Mouse (Mus musculus): ENCODE measurements around the gene Arl4a.

Arl4a gene

DNA sequence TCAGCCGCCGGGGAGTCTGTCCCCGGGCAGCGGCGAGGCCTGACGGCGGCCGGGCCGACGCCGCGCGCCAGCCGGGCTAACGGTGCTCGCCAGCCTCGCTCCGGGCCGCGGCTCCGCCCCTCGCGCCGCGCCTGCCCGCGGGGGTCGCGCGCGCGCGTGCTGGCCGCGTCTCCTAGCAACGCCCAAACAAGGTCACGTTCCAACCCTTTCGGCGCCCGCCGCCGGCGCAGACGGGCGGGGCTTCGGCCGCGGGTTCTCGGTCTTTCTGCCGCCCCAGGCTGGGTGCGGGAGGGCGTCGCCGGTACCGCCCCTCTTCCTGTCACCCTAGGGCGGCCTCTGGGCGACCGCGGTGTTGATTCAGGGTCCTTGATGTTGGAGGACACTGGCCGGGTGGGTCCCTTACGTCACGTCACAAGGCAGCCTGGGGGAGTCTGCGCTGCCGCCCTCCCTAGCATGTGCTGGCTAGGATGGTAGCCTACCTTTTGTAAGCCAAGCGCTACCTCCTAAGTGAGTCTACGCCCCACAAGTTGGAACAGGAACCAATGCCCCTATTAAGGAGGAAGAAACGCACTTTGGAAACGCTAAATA is at the start of gene Arl4a:
Arl4a (minus strand) TSS at position 150 of the 588 bp plus-strand sequence.
- peak; percentile 60 for DNase-seq (ENCODE audit: low read depth, low spot score)

- DNase-seq (ENCODE audit: low read depth, low spot score), result no peak
Measured at GRCm38 (mm10) chr12:40085731-40086322, 48.0 kb upstream of the Arl4a start.

DNA sequence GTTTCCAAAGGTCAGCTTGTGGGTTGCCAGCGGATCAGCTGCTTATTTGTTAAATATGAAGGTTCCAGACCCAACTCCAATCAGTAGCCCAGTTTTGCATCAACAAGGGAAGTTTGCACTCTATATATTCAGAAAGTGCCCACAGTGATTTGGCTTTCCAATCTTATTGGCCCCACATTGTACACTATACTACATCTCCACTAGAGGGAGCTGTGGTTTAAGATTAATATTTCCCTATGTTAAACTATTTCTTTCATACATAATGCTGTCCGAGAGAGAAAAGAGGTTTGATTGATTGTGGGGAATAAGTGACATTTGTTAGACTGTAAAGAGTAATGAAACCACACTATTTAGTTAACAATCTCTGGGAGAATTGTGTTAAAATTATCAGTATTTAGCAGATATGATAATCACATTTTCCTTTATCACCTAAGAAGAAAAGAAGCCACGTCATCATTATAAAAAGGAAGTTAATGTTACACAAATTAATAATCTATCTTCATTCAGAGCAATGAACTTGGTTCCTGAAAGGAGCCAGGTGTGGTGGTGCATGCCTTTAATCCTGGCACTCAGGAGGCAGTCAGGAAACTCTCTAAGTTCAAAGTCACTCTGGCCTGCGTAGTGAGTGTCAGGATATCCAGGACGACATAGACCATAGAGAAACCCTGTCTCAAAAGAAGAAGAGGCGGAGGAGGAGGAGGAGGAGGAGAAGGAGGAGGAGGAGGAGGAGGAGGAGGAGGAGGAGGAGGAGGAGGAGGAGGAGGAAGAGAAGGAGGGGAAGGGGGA is 44.8 kb upstream of the Arl4a start:
- DNase-seq (ENCODE audit: low read depth, low spot score), result no peak

DNA sequence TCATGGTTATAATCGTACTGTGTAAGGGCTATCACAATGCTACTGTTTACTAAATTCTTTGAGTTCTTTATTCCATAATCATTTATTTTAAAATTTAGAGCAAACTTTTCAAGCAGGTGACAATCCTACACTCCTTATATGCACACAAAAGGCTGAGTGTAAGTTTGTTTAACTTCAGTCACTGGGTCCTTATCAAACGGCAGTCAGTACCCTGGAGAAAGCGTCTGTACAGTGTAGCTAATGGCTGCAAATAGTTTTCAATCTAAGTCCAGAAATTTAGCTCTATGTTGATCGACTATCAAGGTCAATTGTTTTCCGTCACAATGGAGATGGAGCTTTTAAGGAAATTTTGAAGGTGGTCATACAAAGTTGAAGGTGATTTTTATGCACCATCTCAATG is 44.2 kb upstream of the Arl4a start:
- DNase-seq (ENCODE audit: low read depth, low spot score), result no peak

GRCm38 (mm10) chr12:40073660-40074059 is 35.8 kb upstream of the Arl4a start:
- DNase-seq (ENCODE audit: low read depth, low spot score), result no peak

DNA sequence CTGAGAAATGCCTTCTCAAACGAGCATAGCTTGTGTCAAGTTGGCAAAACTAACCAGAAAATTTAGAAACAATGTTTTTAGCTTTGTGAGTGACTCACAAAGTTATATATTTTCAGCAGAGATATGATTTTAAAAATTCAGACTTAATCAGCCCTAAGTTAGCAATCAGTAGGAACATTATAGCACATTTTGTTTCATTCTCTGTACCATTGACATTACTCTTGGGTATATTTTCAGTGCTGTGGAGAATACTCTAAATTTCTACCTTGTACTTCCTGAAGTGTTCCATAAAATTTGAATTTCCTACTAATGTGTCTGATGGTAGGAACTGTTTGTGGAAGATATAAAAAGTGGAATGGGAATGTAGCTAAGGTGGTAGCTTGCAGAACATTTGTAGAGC is 9.2 kb upstream of the Arl4a start:
- DNase-seq (ENCODE audit: low read depth, low spot score), result no peak

DNA sequence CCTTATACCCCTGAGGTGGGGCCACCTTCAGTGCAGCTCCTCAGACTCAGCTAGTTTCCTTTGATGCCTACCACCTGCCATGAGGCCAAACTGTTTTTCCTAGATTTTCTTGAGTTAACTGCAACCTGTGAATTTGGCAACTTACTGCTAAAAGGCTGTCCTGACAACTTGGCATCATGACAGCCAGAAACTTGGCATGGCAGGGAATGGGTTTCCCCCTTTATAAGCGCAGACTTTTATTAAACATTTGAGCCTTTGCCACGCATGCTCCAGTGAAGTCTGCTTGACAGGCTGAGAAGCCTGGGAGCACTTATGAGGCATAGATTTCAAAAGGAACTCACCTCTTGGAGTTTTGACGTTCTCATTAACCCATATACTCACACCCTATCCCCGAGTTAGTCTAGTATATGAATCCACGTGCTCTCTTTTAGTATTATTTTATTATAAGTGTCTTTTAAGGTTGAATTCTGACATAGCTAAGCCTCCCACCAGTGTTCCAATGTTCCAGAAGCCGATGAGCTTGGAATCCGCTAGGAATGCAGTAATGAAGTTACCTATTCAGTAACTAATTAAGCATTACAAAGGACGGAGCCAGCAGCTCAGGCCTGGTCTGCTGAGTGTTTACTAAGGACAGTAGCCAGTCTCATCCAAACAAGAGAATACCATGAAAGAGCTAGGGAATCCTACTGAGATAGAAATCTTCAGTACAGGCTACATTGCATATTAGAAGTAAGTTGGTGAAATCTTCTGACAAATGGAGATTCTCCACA is 6.2 kb upstream of the Arl4a start:
- no peak for DNase-seq (ENCODE audit: low read depth, low spot score)

- no peak for DNase-seq (ENCODE audit: low read depth, low spot score)
Measured at GRCm38 (mm10) chr12:40040067-40040466, 2.2 kb upstream of the Arl4a start.

DNA sequence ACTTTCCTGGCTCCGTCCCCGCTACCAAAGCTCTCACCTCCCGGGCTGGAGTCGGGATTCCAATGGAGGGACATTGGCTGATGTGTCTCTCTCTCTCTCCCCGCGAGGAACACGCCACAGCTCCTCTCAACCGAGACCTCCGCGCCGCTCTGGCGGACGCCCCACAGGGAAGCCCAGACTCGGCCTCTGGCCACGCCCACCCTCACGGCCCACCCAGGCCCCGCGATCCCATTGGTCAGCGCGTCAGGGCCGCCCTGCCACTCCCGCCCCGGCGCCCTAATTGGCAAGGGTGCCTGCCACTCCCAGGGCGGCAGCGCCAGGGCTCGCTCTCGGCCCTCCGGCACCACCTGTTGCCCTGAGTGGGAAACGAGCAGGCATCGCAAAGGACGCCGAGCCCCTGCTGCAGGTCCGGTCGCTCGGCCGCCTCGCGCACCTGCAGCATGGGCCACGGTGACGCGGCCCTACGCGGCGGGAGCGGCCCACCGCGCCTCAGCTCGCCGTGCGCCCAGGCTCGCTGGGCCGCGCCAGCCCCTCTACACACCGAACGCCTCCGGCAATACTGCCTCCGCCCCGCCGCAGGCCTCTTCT is 505 bp downstream of the Arl4a start:
- DNase-seq (ENCODE audit: low read depth, low spot score), result peak; percentile 89

DNA sequence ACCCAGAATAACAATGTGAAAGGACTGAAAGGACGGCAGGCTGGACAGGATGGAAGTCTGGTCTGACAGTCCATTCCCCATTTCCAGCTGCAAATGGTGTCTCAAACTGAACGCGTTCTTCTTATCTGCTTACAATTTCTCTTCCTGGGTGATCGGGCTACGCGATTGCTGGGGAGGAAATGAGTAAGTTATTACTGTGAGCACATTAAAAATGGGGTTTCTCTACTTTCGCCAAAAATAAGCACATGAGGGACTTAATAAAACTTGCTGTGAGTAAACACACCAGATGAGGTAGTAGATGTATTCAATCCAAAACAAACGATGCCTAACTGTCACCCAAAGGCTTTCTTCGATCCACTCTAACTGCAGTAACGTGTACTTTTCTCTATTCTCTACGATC is 1.2 kb downstream of the Arl4a start:
- DNase-seq (ENCODE audit: low read depth, low spot score), result no peak

GRCm38 (mm10) chr12:40035506-40035905 is 2.3 kb downstream of the Arl4a start:
- no peak for DNase-seq (ENCODE audit: low read depth, low spot score)

DNA sequence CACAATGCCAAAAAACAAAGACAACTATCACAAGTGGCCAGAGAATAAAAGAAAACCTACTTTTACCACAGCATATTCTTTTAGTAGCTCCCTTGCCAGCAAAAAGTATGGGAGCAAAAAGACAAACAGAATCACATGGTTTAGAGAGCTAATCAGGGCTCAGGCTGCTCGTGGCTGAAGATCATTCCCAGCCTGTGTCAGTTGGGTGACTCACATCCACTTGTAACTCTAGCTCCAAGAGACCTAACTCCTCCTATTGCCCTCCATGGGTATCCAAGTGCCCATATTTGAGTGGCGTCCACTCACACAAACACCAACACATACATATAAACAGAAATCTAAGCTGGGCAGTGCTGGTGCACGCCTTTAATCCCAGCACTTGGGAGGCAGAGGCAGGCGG is 8.6 kb downstream of the Arl4a start:
- DNase-seq (ENCODE audit: low read depth, low spot score), result no peak

DNA sequence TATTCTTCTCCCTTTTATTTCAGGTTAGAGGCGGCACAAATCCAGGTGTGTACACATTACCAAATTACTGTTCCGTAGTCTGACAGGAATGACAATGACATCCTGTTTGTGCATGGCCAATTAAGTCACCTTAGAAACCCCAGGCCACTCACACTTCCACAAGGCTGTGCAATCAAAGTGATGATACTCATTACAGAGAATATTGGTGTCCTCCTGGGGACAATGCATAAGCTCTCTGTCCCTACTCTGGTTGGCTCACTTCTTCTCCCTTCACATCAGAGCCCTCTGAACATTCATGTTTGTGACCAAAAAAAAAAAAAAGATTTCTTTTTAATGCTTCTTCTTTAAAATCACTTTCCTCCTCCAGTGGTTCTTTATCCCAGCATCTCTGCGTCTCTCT is 10.0 kb downstream of the Arl4a start:
- DNase-seq (ENCODE audit: low read depth, low spot score), result no peak

DNA sequence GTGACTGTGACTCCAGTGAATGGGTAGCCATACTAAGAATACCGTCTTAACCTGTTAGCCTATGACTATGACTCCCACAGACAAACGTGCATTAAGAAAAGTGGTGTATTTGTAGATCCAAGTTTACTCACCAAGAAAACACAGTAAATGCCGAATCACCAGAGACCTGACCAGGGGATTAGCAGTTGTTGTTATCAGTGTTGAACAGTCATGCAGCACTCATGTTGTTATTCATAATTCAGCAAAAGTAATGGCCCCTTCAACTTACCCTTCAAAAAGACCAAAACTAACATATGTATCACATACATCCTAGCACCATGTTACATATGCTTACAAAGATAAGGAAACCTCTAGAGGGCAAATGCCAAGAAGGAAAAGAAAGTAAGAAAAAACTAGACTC is 10.4 kb downstream of the Arl4a start:
- no peak for DNase-seq (ENCODE audit: low read depth, low spot score)

- no peak for DNase-seq (ENCODE audit: low read depth, low spot score)
Measured at GRCm38 (mm10) chr12:40023918-40024317, 13.9 kb downstream of the Arl4a start.

DNA sequence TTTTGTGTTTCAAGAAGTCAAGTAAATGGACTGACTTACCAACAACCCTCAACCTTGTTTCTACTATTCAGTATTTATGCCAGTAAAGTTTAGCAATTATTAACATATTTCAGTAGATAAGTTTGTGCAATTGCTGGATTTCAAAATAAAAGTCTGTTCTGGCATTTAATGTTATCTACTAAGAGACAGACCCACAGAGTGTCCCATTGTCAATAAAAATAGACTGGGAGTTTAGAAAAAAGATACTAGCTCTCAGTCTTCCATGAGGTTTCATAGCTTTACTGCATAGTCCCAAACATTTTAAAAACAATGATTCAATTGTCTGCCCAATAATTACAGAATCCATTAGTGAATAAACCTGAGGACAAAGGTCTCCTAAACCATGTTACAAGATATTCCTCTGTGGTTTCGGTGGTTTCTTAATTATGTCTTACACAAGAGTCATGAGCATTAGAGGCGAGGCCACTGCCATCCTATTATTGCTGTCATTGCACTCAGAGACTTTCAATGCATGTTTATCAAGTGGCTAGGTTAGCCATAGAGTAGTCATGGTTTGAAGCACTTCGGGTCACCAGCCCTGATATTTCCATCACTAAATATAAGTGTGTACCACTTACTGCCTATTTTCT is 14.7 kb downstream of the Arl4a start:
- DNase-seq (ENCODE audit: low read depth, low spot score), result no peak

DNA sequence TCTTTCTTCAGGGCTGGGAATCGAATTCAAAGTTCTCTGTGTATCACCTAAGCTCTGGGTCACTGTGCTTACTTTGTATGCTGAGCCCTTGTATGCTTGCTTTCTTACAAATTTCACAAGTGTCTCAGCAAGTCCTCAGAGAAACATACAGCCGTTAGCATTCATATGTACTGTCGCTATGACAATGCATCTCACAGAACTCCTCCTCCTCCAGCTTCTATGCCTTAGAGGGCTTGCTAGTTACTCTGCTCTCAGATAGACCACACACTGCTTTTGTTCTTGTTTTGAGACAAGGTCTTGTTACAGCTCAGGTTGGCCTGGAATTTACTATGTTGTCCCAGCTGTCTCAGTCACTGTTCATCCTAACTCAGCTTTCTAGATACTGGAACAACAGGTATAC is 15.5 kb downstream of the Arl4a start:
- no peak for DNase-seq (ENCODE audit: low read depth, low spot score)

GRCm38 (mm10) chr12:40017955-40018505 is 19.8 kb downstream of the Arl4a start:
- no peak for DNase-seq (ENCODE audit: low read depth, low spot score)

GRCm38 (mm10) chr12:40016648-40017460 is 21.0 kb downstream of the Arl4a start:
- no peak for DNase-seq (ENCODE audit: low read depth, low spot score)

DNA sequence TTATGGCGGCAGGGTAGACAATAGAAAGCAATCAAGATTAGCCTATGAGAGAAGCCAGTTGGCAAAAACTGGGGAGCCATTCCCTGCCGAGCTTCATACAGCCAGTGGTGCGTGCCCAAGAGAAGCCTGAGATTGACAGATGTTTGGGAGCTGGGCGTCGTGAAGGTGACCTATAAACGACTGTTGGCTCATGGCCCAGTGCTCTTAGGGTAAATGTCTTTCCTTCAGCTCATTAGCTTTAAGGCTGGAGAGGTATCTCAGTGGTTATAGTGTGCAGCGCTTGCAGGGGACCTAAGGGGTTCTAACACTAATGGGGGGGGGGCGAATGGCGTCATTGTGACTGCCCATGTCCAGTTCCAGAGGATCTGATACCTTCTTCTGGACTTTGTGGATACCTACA is 21.8 kb downstream of the Arl4a start:
- no peak for DNase-seq (ENCODE audit: low read depth, low spot score)
